Mouse (Mus musculus) heart, postnatal 0 days (tissue): ENCODE measurements around the gene Unc119.

Source experiments
- CTCF ChIP-seq: IDR thresholded peaks from 2 replicates; pipeline ENCODE4 v1.5.1; 2016; ENCODE audit warnings: antibody characterized with exemption, control low read depth, low read depth
- EP300 ChIP-seq: IDR thresholded peaks from 2 replicates; pipeline ENCODE4 v1.6.1; 2016; ENCODE audit warnings: antibody characterized with exemption, low read depth

DNA sequence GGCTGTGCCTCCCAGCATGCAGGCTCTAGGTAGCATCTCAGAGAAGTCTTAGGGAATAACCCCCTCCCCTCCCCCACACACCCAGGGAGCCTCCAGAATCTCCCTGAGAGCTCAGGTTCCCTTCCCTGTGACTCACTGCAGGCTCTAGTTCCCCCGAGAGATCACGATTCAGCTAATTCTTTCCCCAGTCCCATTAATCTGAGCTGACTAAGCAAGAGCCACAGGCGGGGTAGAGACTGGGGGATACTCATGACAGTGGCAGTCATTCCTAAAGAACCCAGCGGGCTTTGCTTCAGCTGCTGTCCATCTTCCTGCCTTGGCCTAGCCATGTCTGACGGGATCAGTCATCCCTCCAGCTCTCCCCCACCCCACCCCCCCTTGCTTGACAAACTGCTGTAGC lies 39.4 kb downstream of the Unc119 start:
- TF ChIP-seq EP300 = no peak
- no peak for TF ChIP-seq CTCF
